Mouse (Mus musculus): ENCODE results near the gene Gm11559. TPM values are rescaled to one million over a fixed set of nuclear protein-coding genes. Genes with fewer than 3 reads are reported as not detected.

Gm11559 gene
- polyA plus RNA-seq, 1 experiment from 2014 or later, result not detected

Other genes with a start within 250 kb of the Gm11559 start
- not detected in 2 replicates for gene Krtap2-4, start 249.6 kb upstream of the Gm11559 start, polyA plus RNA-seq (2016; fragmentation: Nextera tagmentation; extraction: Ambion mirVana)
- not detected in 2 replicates for gene Gm11562, start 244.0 kb upstream of the Gm11559 start, polyA plus RNA-seq (2016; fragmentation: Nextera tagmentation; extraction: Ambion mirVana)
- not detected in 2 replicates for gene Krtap4-1, start 236.2 kb upstream of the Gm11559 start, polyA plus RNA-seq (2016; fragmentation: Nextera tagmentation; extraction: Ambion mirVana)
- not detected in 2 replicates for gene Krtap4-2, start 229.4 kb upstream of the Gm11559 start, polyA plus RNA-seq (2016; fragmentation: Nextera tagmentation; extraction: Ambion mirVana)
- gene Krtap4-7, start 220.4 kb upstream of the Gm11559 start, polyA plus RNA-seq (2016; fragmentation: Nextera tagmentation; extraction: Ambion mirVana), result not detected in 2 replicates
- gene Gm11555, start 214.2 kb upstream of the Gm11559 start, polyA plus RNA-seq (2016; fragmentation: Nextera tagmentation; extraction: Ambion mirVana), result not detected in 2 replicates
- gene Gm11563, start 205.5 kb upstream of the Gm11559 start, polyA plus RNA-seq (2016; fragmentation: Nextera tagmentation; extraction: Ambion mirVana), result not detected in 2 replicates
- not detected in 2 replicates for gene Krtap4-6, start 198.5 kb upstream of the Gm11559 start, polyA plus RNA-seq (2016; fragmentation: Nextera tagmentation; extraction: Ambion mirVana)
- gene Gm14190, start 173.7 kb upstream of the Gm11559 start, polyA plus RNA-seq (2016; fragmentation: Nextera tagmentation; extraction: Ambion mirVana), result not detected in 2 replicates
- not detected in 2 replicates for gene Gm14180, start 130.2 kb upstream of the Gm11559 start, polyA plus RNA-seq (2016; fragmentation: Nextera tagmentation; extraction: Ambion mirVana)
- not detected in 2 replicates for gene Gm11595, start 91.6 kb upstream of the Gm11559 start, polyA plus RNA-seq (2016; fragmentation: Nextera tagmentation; extraction: Ambion mirVana)
- not detected in 2 replicates for gene Krtap4-8, start 83.8 kb upstream of the Gm11559 start, polyA plus RNA-seq (2016; fragmentation: Nextera tagmentation; extraction: Ambion mirVana)
- gene Krtap4-9, start 79.3 kb upstream of the Gm11559 start, polyA plus RNA-seq (2016; fragmentation: Nextera tagmentation; extraction: Ambion mirVana), result not detected in 2 replicates
- not detected in 2 replicates for gene Gm11596, start 71.0 kb upstream of the Gm11559 start, polyA plus RNA-seq (2016; fragmentation: Nextera tagmentation; extraction: Ambion mirVana)
- not detected in 2 replicates for gene Gm11569, start 65.5 kb upstream of the Gm11559 start, polyA plus RNA-seq (2016; fragmentation: Nextera tagmentation; extraction: Ambion mirVana)
- gene Gm11554, start 60.0 kb upstream of the Gm11559 start, polyA plus RNA-seq (2016; fragmentation: Nextera tagmentation; extraction: Ambion mirVana), result not detected in 2 replicates
- not detected in 2 replicates for gene Krtap4-13, start 54.6 kb upstream of the Gm11559 start, polyA plus RNA-seq (2016; fragmentation: Nextera tagmentation; extraction: Ambion mirVana)
- gene Gm11564, start 48.8 kb upstream of the Gm11559 start, polyA plus RNA-seq (2016; fragmentation: Nextera tagmentation; extraction: Ambion mirVana), result not detected in 2 replicates
- not detected in 2 replicates for gene 2300003K06Rik, start 26.4 kb upstream of the Gm11559 start, polyA plus RNA-seq (2016; fragmentation: Nextera tagmentation; extraction: Ambion mirVana)
- gene Krtap4-16, start 12.9 kb upstream of the Gm11559 start, polyA plus RNA-seq (2016; fragmentation: Nextera tagmentation; extraction: Ambion mirVana), result not detected in 2 replicates
- not detected in 2 replicates for gene Gm11568, start 6.6 kb upstream of the Gm11559 start, polyA plus RNA-seq (2016; fragmentation: Nextera tagmentation; extraction: Ambion mirVana)
- gene Krtap9-1, start 8.9 kb downstream of the Gm11559 start, polyA plus RNA-seq (2016; fragmentation: Nextera tagmentation; extraction: Ambion mirVana), result not detected in 2 replicates
- not detected in 2 replicates for gene Gm11567, start 14.7 kb downstream of the Gm11559 start, polyA plus RNA-seq (2016; fragmentation: Nextera tagmentation; extraction: Ambion mirVana)
- gene Krtap31-1, start 43.4 kb downstream of the Gm11559 start, polyA plus RNA-seq (2016; fragmentation: Nextera tagmentation; extraction: Ambion mirVana), result not detected in 2 replicates
- gene Gm11565, start 50.3 kb downstream of the Gm11559 start, polyA plus RNA-seq (2016; fragmentation: Nextera tagmentation; extraction: Ambion mirVana), result not detected in 2 replicates
- gene Krtap31-2, start 71.8 kb downstream of the Gm11559 start, polyA plus RNA-seq (2016; fragmentation: Nextera tagmentation; extraction: Ambion mirVana), result not detected in 2 replicates
- gene Krtap9-5, start 84.0 kb downstream of the Gm11559 start, polyA plus RNA-seq (2016; fragmentation: Nextera tagmentation; extraction: Ambion mirVana), result not detected in 2 replicates
- gene Krtap29-1, start 114.6 kb downstream of the Gm11559 start, polyA plus RNA-seq (2016; fragmentation: Nextera tagmentation; extraction: Ambion mirVana), result not detected in 2 replicates
- gene Krtap16-1, start 122.1 kb downstream of the Gm11559 start, polyA plus RNA-seq (2016; fragmentation: Nextera tagmentation; extraction: Ambion mirVana), result not detected in 2 replicates
- not detected in 2 replicates for gene Krtap17-1, start 129.5 kb downstream of the Gm11559 start, polyA plus RNA-seq (2016; fragmentation: Nextera tagmentation; extraction: Ambion mirVana)
- not detected in 2 replicates for gene Krt33a, start 151.7 kb downstream of the Gm11559 start, polyA plus RNA-seq (2016; fragmentation: Nextera tagmentation; extraction: Ambion mirVana)
- gene Krt33b, start 165.4 kb downstream of the Gm11559 start, polyA plus RNA-seq (2016; fragmentation: Nextera tagmentation; extraction: Ambion mirVana), result not detected in 2 replicates
- gene Krt34, start 177.1 kb downstream of the Gm11559 start, polyA plus RNA-seq (2016; fragmentation: Nextera tagmentation; extraction: Ambion mirVana), result not detected in 2 replicates
- not detected in 2 replicates for gene Krt31, start 186.1 kb downstream of the Gm11559 start, polyA plus RNA-seq (2016; fragmentation: Nextera tagmentation; extraction: Ambion mirVana)
- gene Krt32, start 223.8 kb downstream of the Gm11559 start, polyA plus RNA-seq (2016; fragmentation: Nextera tagmentation; extraction: Ambion mirVana), result not detected in 2 replicates
- not detected in 2 replicates for gene Krt35, start 231.8 kb downstream of the Gm11559 start, polyA plus RNA-seq (2016; fragmentation: Nextera tagmentation; extraction: Ambion mirVana)
- not detected in 2 replicates for gene Krt36, start 241.2 kb downstream of the Gm11559 start, polyA plus RNA-seq (2016; fragmentation: Nextera tagmentation; extraction: Ambion mirVana)

Measured in midbrain, embryonic 12.5 days (tissue).